Mouse (Mus musculus): ENCODE results near the gene Serpina3i. TPM values are rescaled to one million over a fixed set of nuclear protein-coding genes. Genes with fewer than 3 reads are reported as not detected.
"Not testable (repeated sequence)": the region's sequence is repeated elsewhere in the genome, so short reads cannot be mapped to it uniquely, and the experiment has no call there.

The Serpina3i gene
- 0.12 TPM in 1 of 2 replicates, not detected in the other for polyA plus RNA-seq (2015; fragmentation: Nextera tagmentation; extraction: Ambion mirVana)

DNA sequence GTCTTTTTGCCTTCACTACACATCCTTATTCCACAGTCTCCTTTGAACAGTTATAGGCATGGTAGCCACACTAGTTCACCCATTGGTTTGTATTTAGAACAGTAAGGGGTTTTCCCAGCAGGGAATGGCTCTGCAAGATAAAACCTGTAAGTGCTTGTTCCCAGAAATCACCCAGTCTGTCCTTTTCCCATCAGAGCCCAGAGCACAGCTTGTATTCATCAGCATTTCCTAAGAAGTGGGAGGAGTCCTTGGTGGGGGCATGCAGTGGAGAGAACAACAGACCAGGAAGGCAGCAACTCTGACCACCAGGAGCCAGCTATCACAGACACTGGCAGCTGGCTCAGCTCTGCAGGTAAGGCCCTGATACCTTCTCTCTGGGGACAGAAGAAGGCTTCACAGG is at the start of gene Serpina3i:
Serpina3i (plus strand) TSS at position 260 of the 400 bp plus-strand sequence.
- no peaks in the 10 kb centered on the region for H3K9me3 ChIP-seq
- no peaks in the 10 kb centered on the region for H3K36me3 ChIP-seq
- no peak within 1 kb of the TSS for H3K4me3 ChIP-seq (replicated peaks)
- H3K9ac ChIP-seq = no peak within 1 kb of the TSS
- no peaks in the 10 kb centered on the region for H3K4me1 ChIP-seq
- ATAC-seq (ENCODE audit: insufficient read depth, low FRiP score, low read depth) = no peak
- no peak within 1 kb of the TSS for H3K4me2 ChIP-seq
- H3K27me3 ChIP-seq (replicated peaks) = no peaks in the 10 kb centered on the region
- no peak within 1 kb of the TSS for H3K27ac ChIP-seq

- no peaks in the 10 kb centered on the region for H3K27me3 ChIP-seq (replicated peaks)
- WGBS = 71% methylated on average over 2 of the region's 2 CpGs
- H3K9ac ChIP-seq = no peak overlapping the region
- no peaks in the 10 kb centered on the region for H3K9me3 ChIP-seq
- H3K36me3 ChIP-seq = no peaks in the 10 kb centered on the region
- H3K27ac ChIP-seq = no peak overlapping the region
- no peak overlapping the region for H3K4me3 ChIP-seq (replicated peaks)
- ATAC-seq (ENCODE audit: insufficient read depth, low FRiP score, low read depth) = no peak; the same call in 1 of the 2 replicates
- H3K4me2 ChIP-seq = no peak overlapping the region
- no peaks in the 10 kb centered on the region for H3K4me1 ChIP-seq
These were observed 49.1 kb upstream of the Serpina3i start for GRCm38 (mm10) chr12:104213689-104214444.

DNA sequence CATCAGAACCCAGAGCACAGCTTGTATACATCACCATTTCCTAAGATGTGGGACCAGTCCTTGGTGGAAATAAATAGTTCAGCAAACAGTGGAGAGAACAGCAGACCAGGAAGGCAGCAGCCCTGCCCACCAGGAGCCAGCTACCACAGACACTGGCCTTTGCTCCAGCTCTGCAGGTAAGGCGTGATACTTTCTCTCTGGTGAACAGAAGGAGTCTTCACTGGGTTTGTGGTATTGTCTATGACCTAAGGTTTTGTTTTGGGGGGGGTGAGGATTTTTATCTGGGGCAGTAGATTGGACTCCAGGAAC is 48.5 kb upstream of the Serpina3i start, which contains the start of gene Serpina3f:
Serpina3f (plus strand) TSS at position 100 of the 309 bp plus-strand sequence.
- Histone ChIP-seq H3K4me3 (replicated peaks) (no peak within 1 kb of the TSS), H3K4me2 (no peak within 1 kb of the TSS), H3K27ac (no peak within 1 kb of the TSS), H3K4me1 (no peaks in the 10 kb centered on the region), H3K9ac (no peak within 1 kb of the TSS), H3K9me3 (no peaks in the 10 kb centered on the region), H3K27me3 (replicated peaks) (no peaks in the 10 kb centered on the region), H3K36me3 (no peaks in the 10 kb centered on the region)
- ATAC-seq (ENCODE audit: insufficient read depth, low FRiP score, low read depth) = no peak
- WGBS = 68% methylated on average over 1 of the region's 1 CpGs

- Histone ChIP-seq H3K4me1 (no peaks in the 10 kb centered on the region), H3K9ac (no peak overlapping the region), H3K27me3 (replicated peaks) (no peaks in the 10 kb centered on the region), H3K27ac (no peak overlapping the region), H3K4me3 (replicated peaks) (no peak overlapping the region), H3K9me3 (no peaks in the 10 kb centered on the region), H3K4me2 (no peak overlapping the region), H3K36me3 (no peaks in the 10 kb centered on the region)
- ATAC-seq (ENCODE audit: insufficient read depth, low FRiP score, low read depth) = no peak
- 77% methylated on average over 1 of the region's 1 CpGs for WGBS
These were observed 47.7 kb upstream of the Serpina3i start for GRCm38 (mm10) chr12:104215249-104215648.

- Histone ChIP-seq H3K4me2 (no peak overlapping the region), H3K27ac (no peak overlapping the region), H3K9me3 (no peaks in the 10 kb centered on the region), H3K4me1 (no peaks in the 10 kb centered on the region), H3K36me3 (no peaks in the 10 kb centered on the region), H3K4me3 (replicated peaks) (no peak overlapping the region), H3K9ac (no peak overlapping the region), H3K27me3 (replicated peaks) (no peaks in the 10 kb centered on the region)
- no peak for ATAC-seq (ENCODE audit: insufficient read depth, low FRiP score, low read depth)
- WGBS = 71% methylated on average over 1 of the region's 1 CpGs
These were observed 41.3 kb upstream of the Serpina3i start for GRCm38 (mm10) chr12:104221616-104222015.

GRCm38 (mm10) chr12:104223690-104224089 is 39.2 kb upstream of the Serpina3i start:
- Histone ChIP-seq H3K9me3 (no peaks in the 10 kb centered on the region), H3K9ac (no peak overlapping the region), H3K4me3 (replicated peaks) (no peak overlapping the region), H3K36me3 (no peaks in the 10 kb centered on the region), H3K4me1 (no peaks in the 10 kb centered on the region), H3K27me3 (replicated peaks) (no peaks in the 10 kb centered on the region), H3K4me2 (no peak overlapping the region), H3K27ac (no peak overlapping the region)
- WGBS = 61% methylated on average over 1 of the region's 1 CpGs
- no peak for ATAC-seq (ENCODE audit: insufficient read depth, low FRiP score, low read depth)

DNA sequence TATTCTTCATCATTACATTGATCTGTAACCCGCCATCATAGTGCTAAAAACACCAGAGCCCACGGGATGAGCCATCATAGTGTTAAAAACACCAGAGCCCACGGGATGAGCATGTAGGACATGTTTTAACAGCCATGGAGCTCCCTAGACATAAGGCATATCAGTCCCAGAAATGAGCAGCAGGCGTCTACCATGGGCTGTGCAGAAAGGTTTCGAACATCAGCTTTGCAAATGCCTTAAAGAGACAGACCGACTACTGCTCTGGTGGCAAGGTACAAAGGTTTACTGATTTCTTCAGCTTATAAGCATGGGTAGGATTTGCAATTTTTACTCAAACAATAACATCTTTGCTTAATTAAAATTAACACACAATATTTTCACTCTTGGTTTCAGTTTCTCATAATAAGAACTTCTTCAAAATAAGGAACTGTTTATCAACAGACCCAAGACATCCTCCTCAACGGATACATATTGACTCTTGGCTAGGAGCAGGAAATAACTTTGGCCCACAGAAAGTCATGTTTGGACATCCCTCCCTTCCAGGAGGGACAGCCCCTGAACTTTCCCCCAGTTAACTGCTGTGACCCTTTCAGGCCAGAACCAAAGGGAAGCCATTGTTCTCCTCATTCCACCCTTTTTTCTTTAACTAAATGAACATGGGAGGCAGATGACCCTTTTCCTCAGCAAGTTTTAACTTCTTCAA is 38.2 kb upstream of the Serpina3i start:
- H3K4me1 ChIP-seq = no peaks in the 10 kb centered on the region

DNA sequence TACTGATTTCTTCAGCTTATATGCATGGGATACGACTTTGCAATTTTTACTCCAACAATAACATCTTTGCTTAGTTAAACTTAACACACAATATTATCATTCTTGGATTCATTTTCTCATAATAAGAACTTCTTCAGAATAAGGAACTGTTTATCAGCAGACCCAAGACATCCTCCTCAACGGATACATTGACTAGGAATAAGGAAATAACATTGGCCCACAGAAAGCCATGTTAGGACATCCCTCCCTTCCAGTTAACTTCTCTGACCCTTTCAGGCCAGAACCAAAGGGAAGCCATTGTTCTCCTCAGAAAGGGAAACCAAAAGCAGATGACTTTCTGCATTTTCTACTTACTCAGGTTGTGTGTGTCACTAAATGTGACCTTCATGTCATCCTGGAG is 32.2 kb upstream of the Serpina3i start:
- no peaks in the 10 kb centered on the region for H3K27me3 ChIP-seq (replicated peaks)
- no peak overlapping the region for H3K4me2 ChIP-seq
- no peak overlapping the region for H3K27ac ChIP-seq
- no peak overlapping the region for H3K4me3 ChIP-seq (replicated peaks)
- no peaks in the 10 kb centered on the region for H3K4me1 ChIP-seq
- no peaks in the 10 kb centered on the region for H3K9me3 ChIP-seq
- no peaks in the 10 kb centered on the region for H3K36me3 ChIP-seq
- 63% methylated on average over 2 of the region's 2 CpGs for WGBS
- H3K9ac ChIP-seq = no peak overlapping the region
- ATAC-seq (ENCODE audit: insufficient read depth, low FRiP score, low read depth) = no peak

More for the DNA sequence above, 38.2 kb upstream of the Serpina3i start:
- no peak for ATAC-seq (ENCODE audit: insufficient read depth, low FRiP score, low read depth)
- no peaks in the 10 kb centered on the region for H3K27me3 ChIP-seq (replicated peaks)
- H3K9ac ChIP-seq = no peak overlapping the region
- no peaks in the 10 kb centered on the region for H3K36me3 ChIP-seq
- 64% methylated on average over 7 of the region's 7 CpGs for WGBS
- no peak overlapping the region for H3K4me2 ChIP-seq
- no peak overlapping the region for H3K27ac ChIP-seq
- no peaks in the 10 kb centered on the region for H3K9me3 ChIP-seq
- no peak overlapping the region for H3K4me3 ChIP-seq (replicated peaks)

DNA sequence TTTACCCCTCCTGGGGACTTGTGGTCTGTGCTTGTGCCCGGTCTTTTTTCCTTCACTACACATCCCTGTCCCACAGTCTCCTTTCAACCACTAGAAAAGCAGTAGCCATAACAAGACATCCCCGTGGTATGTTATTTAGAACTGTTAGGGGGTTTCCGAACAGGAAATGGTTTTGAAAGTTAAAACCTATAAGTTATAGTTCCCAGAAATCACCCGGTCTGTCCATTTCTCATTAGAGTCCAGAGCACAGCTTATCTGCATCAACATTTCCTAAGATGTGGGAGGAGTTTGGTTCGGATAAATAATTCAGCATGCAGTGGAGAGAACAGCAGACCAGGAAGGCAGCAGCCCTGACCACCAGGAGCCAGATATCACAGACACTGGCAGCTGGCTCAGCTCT is 27.0 kb upstream of the Serpina3i start, which contains the start of gene Serpina3g:
Serpina3g (plus strand) TSS at position 331 of the 400 bp plus-strand sequence.
- Histone ChIP-seq H3K4me2 (no peak within 1 kb of the TSS), H3K36me3 (no peaks in the 10 kb centered on the region), H3K27me3 (replicated peaks) (no peaks in the 10 kb centered on the region), H3K4me1 (0 out of 2 replicates have a peak, but pooled peaks cover 4% of the 10 kb centered on the region), H3K4me3 (replicated peaks) (no peak within 1 kb of the TSS), H3K27ac (no peak within 1 kb of the TSS), H3K9ac (no peak within 1 kb of the TSS), H3K9me3 (no peaks in the 10 kb centered on the region)
- WGBS = 34% methylated on average over 5 of the region's 5 CpGs
- ATAC-seq (ENCODE audit: insufficient read depth, low FRiP score, low read depth) = no peak

GRCm38 (mm10) chr12:104238048-104238447 is 24.9 kb upstream of the Serpina3i start:
- H3K4me3 ChIP-seq (replicated peaks); H3K4me2 ChIP-seq: not testable (repeated sequence)
- 67% methylated on average over 1 of the region's 1 CpGs for WGBS

DNA sequence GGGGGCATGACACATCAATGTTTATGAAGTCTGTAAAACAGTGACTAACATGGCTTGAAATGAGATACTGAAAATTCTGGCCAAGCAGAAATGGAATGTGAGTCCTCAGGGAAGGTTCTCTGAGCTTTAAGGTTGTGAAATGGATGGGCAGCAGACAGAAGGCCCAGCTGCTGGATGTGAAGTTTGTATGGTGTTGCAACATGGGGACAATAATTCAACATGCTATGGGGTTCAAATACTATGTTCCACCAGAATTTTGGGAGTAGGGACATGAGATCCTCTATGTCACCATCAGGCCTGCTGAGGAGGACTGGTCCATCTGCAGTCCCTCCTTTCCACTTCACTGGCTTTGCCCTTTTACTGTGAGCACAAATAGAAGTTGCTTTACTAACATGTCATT is 19.6 kb upstream of the Serpina3i start:
- Histone ChIP-seq H3K4me1 (no peaks in the 10 kb centered on the region), H3K4me3 (replicated peaks) (no peak overlapping the region), H3K9ac (no peak overlapping the region), H3K27ac (no peak overlapping the region), H3K36me3 (no peaks in the 10 kb centered on the region), H3K4me2 (no peak overlapping the region), H3K27me3 (replicated peaks) (no peaks in the 10 kb centered on the region), H3K9me3 (no peaks in the 10 kb centered on the region)
- no peak for ATAC-seq (ENCODE audit: insufficient read depth, low FRiP score, low read depth)

More at GRCm38 (mm10) chr12:104238048-104238447, 24.9 kb upstream of the Serpina3i start:
- H3K4me1 ChIP-seq; H3K27ac ChIP-seq; H3K27me3 ChIP-seq (replicated peaks); ATAC-seq (ENCODE audit: insufficient read depth, low FRiP score, low read depth); H3K36me3 ChIP-seq; H3K9me3 ChIP-seq; H3K9ac ChIP-seq: not testable (repeated sequence)

- no peaks in the 10 kb centered on the region for H3K4me1 ChIP-seq
- no peaks in the 10 kb centered on the region for H3K9me3 ChIP-seq
- H3K4me2 ChIP-seq = no peak overlapping the region
- no peak overlapping the region for H3K27ac ChIP-seq
- H3K4me3 ChIP-seq (replicated peaks) = no peak overlapping the region
- 75% methylated on average over 1 of the region's 1 CpGs for WGBS
- H3K9ac ChIP-seq = no peak overlapping the region
- ATAC-seq (ENCODE audit: insufficient read depth, low FRiP score, low read depth) = no peak
- H3K27me3 ChIP-seq (replicated peaks) = no peaks in the 10 kb centered on the region
- H3K36me3 ChIP-seq = no peaks in the 10 kb centered on the region
These were observed 17.8 kb upstream of the Serpina3i start for GRCm38 (mm10) chr12:104245092-104245491.
